Mouse (Mus musculus) limb, embryonic 14.5 days (tissue): ENCODE measurements around the gene Grm4. TPM values are rescaled to one million over a fixed set of nuclear protein-coding genes. Genes with fewer than 3 reads are reported as not detected.
A peak's percentile ranks its signal among the peaks of the same experiment; 100 is the strongest.

Experiments used
- ATAC-seq: fragments of 200-750 bp; cut with Nextera tagmentation; 2 replicates; pipeline ENCODE4 v1.8.0; 2017; ENCODE audit warnings: low read depth, moderate number of reproducible peaks, moderate TSS enrichment; ENCODE audit not compliant: low FRiP score
- DNase-seq: peaks from one replicate; pipeline ENCODE4 v3.0.0-alpha.2; 2015; ENCODE audit warnings: low spot score
- H3K27ac ChIP-seq: fragments of 300-500 bp; sonication (generic); replicated peaks from 2 replicates; pipeline ENCODE4 v1.5.1; 2014; ENCODE audit warnings: low read depth, mild to moderate bottlenecking, low read length, moderate library complexity, mixed read lengths
- H3K27me3 ChIP-seq: fragments of 300-500 bp; sonication (generic); 2 replicates; pipeline ENCODE4 v1.6.1; 2014; ENCODE audit warnings: low read length, mixed read lengths; ENCODE audit not compliant: control insufficient read depth, insufficient read depth
- H3K36me3 ChIP-seq: fragments of 300-500 bp; sonication (generic); 2 replicates; pipeline ENCODE4 v1.6.1; 2014; ENCODE audit warnings: mild to moderate bottlenecking, low read length, moderate library complexity, mixed read lengths; ENCODE audit not compliant: control insufficient read depth, insufficient read depth
- H3K4me1 ChIP-seq: fragments of 300-500 bp; sonication (generic); 2 replicates; pipeline ENCODE4 v1.6.1; 2014; ENCODE audit warnings: antibody characterized with exemption, low read length, mixed read lengths; ENCODE audit not compliant: control insufficient read depth, insufficient read depth
- H3K4me2 ChIP-seq: fragments of 300-500 bp; sonication (generic); replicated peaks from 2 replicates; pipeline ENCODE4 v1.6.1; 2014; ENCODE audit warnings: low read depth, mild to moderate bottlenecking, low read length, moderate library complexity; ENCODE audit not compliant: severe bottlenecking
- H3K4me3 ChIP-seq: fragments of 300-500 bp; sonication (generic); replicated peaks from 2 replicates; pipeline ENCODE4 v1.5.1; 2014; ENCODE audit warnings: low read length
- H3K9ac ChIP-seq: fragments of 300-500 bp; sonication (generic); 2 replicates; pipeline ENCODE4 v1.6.1; 2014; ENCODE audit warnings: mild to moderate bottlenecking, low read depth, low read length, moderate library complexity; ENCODE audit not compliant: severe bottlenecking
- H3K9me3 ChIP-seq: fragments of 300-500 bp; sonication (generic); 2 replicates; pipeline ENCODE4 v1.6.1; 2016; ENCODE audit warnings: low read length; ENCODE audit not compliant: control insufficient read depth
- POLR2A ChIP-seq: fragments of 200-500 bp; IDR thresholded peaks from 2 replicates; pipeline ENCODE4 v1.8.0; 2012; ENCODE audit warnings: inconsistent platforms, mild to moderate bottlenecking, moderate library complexity, borderline replicate concordance; ENCODE audit not compliant: insufficient read depth, insufficient read length; ENCODE audit errors: extremely low read depth
- WGBS: fragments of 180-500 bp; shearing (Covaris S2); extraction: QIAGEN DNeasy Blood & Tissue Kit; methylation state at CpG from one replicate; pipeline ENCODE4 v1.1.7; 2014; 5-methylcytosine and 5-hydroxymethylcytosine counted together
- polyA plus RNA-seq, 2 experiments: library from polyadenylated mRNA; depleted of rRNA in 1 of 2; stranded (reverse) in 1 of 2; unstranded in 1 of 2; fragments of >200 nt; fragmentation: Nextera tagmentation in 1 of 2; extraction: Ambion mirVana in 1 of 2; gene quantifications; 2 replicates each; pipeline versions ENCODE4 v1.2.1 to v1.2.3; 2012 to 2014

Grm4 gene
- polyA plus RNA-seq, 2 experiments: 1.0 to 1.6 TPM

- no peak for DNase-seq
- Histone ChIP-seq H3K27me3 (no peaks in the 10 kb centered on the region), H3K4me2 (no peak overlapping the region), H3K27ac (no peak overlapping the region), H3K36me3 (no peaks in the 10 kb centered on the region), H3K4me1 (0 out of 2 replicates have a peak, but pooled peaks cover 4% of the 10 kb centered on the region), H3K9ac (no peak overlapping the region), H3K9me3 (no peaks in the 10 kb centered on the region), H3K4me3 (no peak overlapping the region)
- no peak for ATAC-seq
- 74% methylated on average over 3 of the region's 3 CpGs for WGBS
- no peak for TF ChIP-seq POLR2A
These were observed 37.6 kb downstream of the Grm4 start for GRCm38 (mm10) chr17:27483571-27483970.

- no peak for DNase-seq
- Histone ChIP-seq H3K4me2 (no peak overlapping the region), H3K36me3 (no peaks in the 10 kb centered on the region), H3K27ac (no peak overlapping the region), H3K4me3 (no peak overlapping the region), H3K27me3 (no peaks in the 10 kb centered on the region), H3K4me1 (no peaks in the 10 kb centered on the region), H3K9me3 (no peaks in the 10 kb centered on the region), H3K9ac (no peak overlapping the region)
- ATAC-seq: no peak
- TF ChIP-seq POLR2A: no peak
- 60% methylated on average over 29 of the region's 29 CpGs for WGBS
These were observed 40.8 kb downstream of the Grm4 start for GRCm38 (mm10) chr17:27480143-27481103.

- Histone ChIP-seq H3K4me1 (no peaks in the 10 kb centered on the region), H3K36me3 (no peaks in the 10 kb centered on the region), H3K4me3 (no peak overlapping the region), H3K9me3 (no peaks in the 10 kb centered on the region), H3K4me2 (no peak overlapping the region), H3K27ac (no peak overlapping the region), H3K27me3 (no peaks in the 10 kb centered on the region), H3K9ac (no peak overlapping the region)
- ATAC-seq: no peak
- 92% methylated on average over 11 of the region's 11 CpGs for WGBS
- DNase-seq: no peak
- TF ChIP-seq POLR2A: no peak
These were observed 45.6 kb downstream of the Grm4 start for GRCm38 (mm10) chr17:27475650-27476049.

GRCm38 (mm10) chr17:27466620-27467019 lies 54.6 kb downstream of the Grm4 start:
- 24% methylated on average over 6 of the region's 6 CpGs for WGBS
- Histone ChIP-seq H3K9me3 (no peaks in the 10 kb centered on the region), H3K4me3 (no peak overlapping the region), H3K27ac (no peak overlapping the region), H3K4me2 (no peak overlapping the region), H3K4me1 (no peaks in the 10 kb centered on the region), H3K9ac (no peak overlapping the region), H3K36me3 (no peaks in the 10 kb centered on the region), H3K27me3 (no peaks in the 10 kb centered on the region)
- ATAC-seq: no peak
- TF ChIP-seq POLR2A: no peak
- DNase-seq: peak; percentile 81

- 75% methylated on average over 8 of the region's 8 CpGs for WGBS
- Histone ChIP-seq H3K27me3 (no peaks in the 10 kb centered on the region), H3K4me3 (no peak overlapping the region), H3K4me1 (no peaks in the 10 kb centered on the region), H3K9ac (no peak overlapping the region), H3K4me2 (no peak overlapping the region), H3K27ac (no peak overlapping the region), H3K36me3 (no peaks in the 10 kb centered on the region), H3K9me3 (no peaks in the 10 kb centered on the region)
- DNase-seq (no peak), ATAC-seq (no peak)
- TF ChIP-seq POLR2A: no peak
These were observed 55.3 kb downstream of the Grm4 start for GRCm38 (mm10) chr17:27465924-27466323.
